Mouse (Mus musculus): ENCODE data around the gene Kiz. TPM values are rescaled to one million over a fixed set of nuclear protein-coding genes. Genes with fewer than 3 reads are reported as not detected.

The Kiz gene
- total and polyA plus RNA-seq, 3 experiments, result 8.2 to 13.1 TPM; not detected in 1

DNA sequence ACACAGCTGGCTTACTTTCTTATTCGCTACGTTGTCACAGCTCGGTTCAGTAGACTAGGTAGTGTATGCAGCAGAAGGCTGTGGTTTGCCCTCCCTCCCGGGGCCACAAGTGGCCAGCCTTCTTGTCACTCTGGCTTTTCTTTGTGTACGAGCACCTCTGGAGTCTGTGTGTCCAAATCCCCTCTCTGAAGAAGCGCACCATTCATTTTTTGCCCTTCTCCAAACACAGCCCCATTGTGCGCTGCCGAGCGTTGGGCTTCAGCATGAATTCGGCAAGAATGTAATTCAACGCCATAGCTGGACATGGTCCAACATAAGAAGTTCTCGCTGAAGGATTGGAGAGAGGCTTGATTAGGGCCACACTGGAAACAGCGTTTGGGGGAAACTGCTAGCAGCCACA lies 45.0 kb upstream of the Kiz start:
- H3K36me3 ChIP-seq (ENCODE audit: control insufficient read depth in 1 of 2, insufficient read depth in 2 of 2, low read length in 2 of 2), result no peaks in the 10 kb centered on the region

DNA sequence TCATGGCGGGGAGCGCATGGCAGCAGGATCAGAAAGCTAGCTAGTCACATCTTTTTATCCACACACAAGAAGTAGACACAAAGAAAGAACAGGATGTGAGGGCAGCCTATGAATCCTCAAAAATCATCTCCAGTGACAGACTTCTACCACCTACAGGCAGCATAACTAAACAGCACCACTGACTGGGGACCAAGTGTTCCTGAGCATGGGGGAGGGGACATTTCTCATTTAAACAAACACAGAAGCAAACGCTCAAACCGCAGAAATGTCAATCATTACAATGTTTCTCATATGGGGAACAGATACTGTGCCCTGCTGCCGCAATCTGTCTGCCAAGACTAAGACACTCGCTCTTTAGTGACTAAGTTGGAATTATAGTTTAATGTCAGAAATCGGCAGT lies 40.7 kb upstream of the Kiz start:
- H3K9me3 ChIP-seq (replicated peaks; ENCODE audit: insufficient read depth, low read length), result no peaks in the 10 kb centered on the region
- no peaks in the 10 kb centered on the region for H3K79me2 ChIP-seq (ENCODE audit: control insufficient read depth, insufficient read depth, low read length, poor library complexity)
- H3K4me3 ChIP-seq (ENCODE audit: control insufficient read depth in 1 of 2, insufficient read depth in 1 of 2, low read depth in 2 of 2, low read length in 2 of 2), result no peak overlapping the region
- H3K4me1 ChIP-seq (ENCODE audit: control insufficient read depth in 1 of 2, insufficient read depth in 2 of 2, low read length in 2 of 2), result no peaks in the 10 kb centered on the region
- no peak overlapping the region for H3K9ac ChIP-seq (ENCODE audit: control insufficient read depth, low read depth, low read length, poor library complexity, severe bottlenecking)
- H3K27me3 ChIP-seq (ENCODE audit: control insufficient read depth in 1 of 2, insufficient read depth in 2 of 2, low read length in 2 of 2), result no peaks in the 10 kb centered on the region
- no peak for TF ChIP-seq NELFE (IDR thresholded peaks at IDR 0.05; ENCODE audit: low read depth, low read length)
- TF ChIP-seq RAD21 (IDR thresholded peaks at IDR 0.05; ENCODE audit: low read depth, low read length), result no peak
- TF ChIP-seq CTCF (IDR thresholded peaks at IDR 0.05 in 2 of 3, conservative IDR thresholded peaks at IDR 0.05 in 1 of 3; ENCODE audit: control insufficient read depth in 1 of 3, insufficient read depth in 1 of 3, low read depth in 2 of 3, low read length in 3 of 3, poor library complexity in 1 of 3, severe bottlenecking in 1 of 3), result peak in 1 of 3 experiments; percentile 12; a peak in 1 of 6 replicates
- TF ChIP-seq RCOR1 (IDR thresholded peaks at IDR 0.05; ENCODE audit: low read depth, low read length), result no peak
- no peak for TF ChIP-seq CHD1 (IDR thresholded peaks at IDR 0.05; ENCODE audit: low read depth, low read length)
- 0 out of 2 replicates have a peak, but pooled peaks have one; percentile 5 for TF ChIP-seq SMC3 (IDR thresholded peaks at IDR 0.05; ENCODE audit: low read depth, low read length)
- no peak for TF ChIP-seq SIN3A (IDR thresholded peaks at IDR 0.05; ENCODE audit: low read length)
- no peak for TF ChIP-seq MAFK (IDR thresholded peaks at IDR 0.05; ENCODE audit: borderline replicate concordance, low read depth, low read length)
- no peak for TF ChIP-seq TCF12 (IDR thresholded peaks at IDR 0.05; ENCODE audit: low read depth, low read length)
- TF ChIP-seq MXI1 (IDR thresholded peaks at IDR 0.05; ENCODE audit: low read depth, low read length), result no peak
- TF ChIP-seq ZMIZ1 (IDR thresholded peaks at IDR 0.05; ENCODE audit: low read depth, low read length), result no peak
- TF ChIP-seq ZNF384 (IDR thresholded peaks at IDR 0.05; ENCODE audit: low read depth, low read length), result no peak
- no peak for TF ChIP-seq MYC (IDR thresholded peaks at IDR 0.05; ENCODE audit: low read depth, low read length)
- DNase-seq (ENCODE audit: low read depth, low spot score), result peak; percentile 3
- no peaks in the 10 kb centered on the region for H3K36me3 ChIP-seq (ENCODE audit: control insufficient read depth in 1 of 2, insufficient read depth in 2 of 2, low read length in 2 of 2)
- H3K27ac ChIP-seq (ENCODE audit: control insufficient read depth, low read depth, low read length), result no peak overlapping the region

More for the DNA sequence above, 45.0 kb upstream of the Kiz start:
- TF ChIP-seq CTCF (IDR thresholded peaks at IDR 0.05 in 2 of 3, conservative IDR thresholded peaks at IDR 0.05 in 1 of 3; ENCODE audit: control insufficient read depth in 1 of 3, insufficient read depth in 1 of 3, low read depth in 2 of 3, low read length in 3 of 3, poor library complexity in 1 of 3, severe bottlenecking in 1 of 3), result no peak
- TF ChIP-seq GABPA (IDR thresholded peaks at IDR 0.05; ENCODE audit: low read depth, low read length), result no peak
- TF ChIP-seq MYB (IDR thresholded peaks at IDR 0.05; ENCODE audit: low read depth, low read length), result no peak
- TF ChIP-seq NRF1 (IDR thresholded peaks at IDR 0.05; ENCODE audit: insufficient read depth, low read depth, low read length, poor library complexity, severe bottlenecking), result no peak
- TF ChIP-seq KAT2A (conservative IDR thresholded peaks at IDR 0.05; ENCODE audit: low read depth, low read length), result no peak
- no peak for TF ChIP-seq CHD2 (IDR thresholded peaks at IDR 0.05; ENCODE audit: low read length)
- TF ChIP-seq MAZ (IDR thresholded peaks at IDR 0.05; ENCODE audit: low read depth, low read length), result no peak
- no peak for TF ChIP-seq ZKSCAN1 (IDR thresholded peaks at IDR 0.05; ENCODE audit: low read depth, low read length)
- TF ChIP-seq UBTF (IDR thresholded peaks at IDR 0.05; ENCODE audit: borderline replicate concordance, insufficient read depth, low read depth, low read length), result no peak
- no peak for TF ChIP-seq POLR2AphosphoS2 (IDR thresholded peaks at IDR 0.05; ENCODE audit: low read length)
- Histone ChIP-seq H3K4me1 (ENCODE audit: control insufficient read depth in 1 of 2, insufficient read depth in 2 of 2, low read length in 2 of 2) (0 out of 4 replicates have a peak, but pooled peaks cover 0 to 3% of the 10 kb centered on the region in 2 experiments), H3K9me3 (replicated peaks; ENCODE audit: insufficient read depth, low read length) (no peaks in the 10 kb centered on the region), H3K4me3 (ENCODE audit: control insufficient read depth in 1 of 2, insufficient read depth in 1 of 2, low read depth in 2 of 2, low read length in 2 of 2) (no peak overlapping the region), H3K27me3 (ENCODE audit: control insufficient read depth in 1 of 2, insufficient read depth in 2 of 2, low read length in 2 of 2) (peaks cover 0 to under 1% of the 10 kb centered on the region in 2 experiments; a peak in 1 of 4 replicates), H3K79me2 (ENCODE audit: control insufficient read depth, insufficient read depth, low read length, poor library complexity) (no peaks in the 10 kb centered on the region), H3K27ac (ENCODE audit: control insufficient read depth, low read depth, low read length) (no peak overlapping the region), H3K9ac (ENCODE audit: control insufficient read depth, low read depth, low read length, poor library complexity, severe bottlenecking) (no peak overlapping the region)
- DNase-seq (ENCODE audit: low read depth, low spot score), result no peak

All from MEL (cell line).